Mouse (Mus musculus) c-Kit-positive CD71-negative TER-119-negative erythroid progenitor cells, embryonic 14.5 days (primary cell): ENCODE data around the gene Hdhd5.

Experiments used
- DNase-seq: peaks from one replicate; pipeline ENCODE4 v3.0.0-alpha.2; 2013; ENCODE audit warnings: low read depth

Hdhd5 gene

DNA sequence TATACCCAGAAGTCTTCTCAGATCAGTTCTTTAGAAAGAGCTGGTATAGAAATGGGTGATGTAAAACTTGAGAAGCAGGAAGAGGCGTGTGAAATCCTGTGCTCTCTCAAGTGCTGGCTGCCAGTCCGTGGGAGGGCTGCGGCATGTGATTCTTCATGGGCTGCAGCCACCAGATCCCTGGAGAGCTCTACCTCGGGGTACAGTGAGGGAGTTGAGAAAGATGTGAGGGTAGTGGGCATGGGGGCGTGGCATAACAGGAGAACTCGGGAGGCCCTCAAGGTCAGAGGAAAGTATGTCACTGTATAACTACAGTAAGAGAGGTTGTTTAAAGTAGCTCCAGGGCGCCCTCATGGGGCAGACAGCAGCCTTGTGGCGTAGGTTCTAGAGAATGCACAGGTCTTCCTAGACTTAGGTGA is 47.9 kb downstream of the Hdhd5 start:
- DNase-seq: no peak

DNA sequence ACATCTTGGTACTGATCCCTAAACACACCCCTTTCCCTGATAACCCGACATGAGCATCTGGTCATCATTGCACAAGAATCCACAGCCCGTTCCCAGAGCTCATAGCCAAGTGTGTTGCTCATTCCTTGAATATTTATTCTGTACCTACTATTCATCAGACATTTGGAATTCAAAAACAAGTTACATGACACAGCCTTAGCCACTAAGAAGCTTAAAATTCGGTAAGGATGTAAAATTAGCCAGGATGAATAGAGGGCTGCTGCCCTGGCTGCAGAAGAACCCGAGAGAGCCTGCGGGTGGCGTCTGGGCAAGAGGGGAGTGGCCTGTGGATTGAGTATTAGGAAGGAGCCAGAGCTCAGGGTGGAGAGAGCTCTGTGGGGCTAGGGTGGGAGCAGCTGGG is 48.4 kb downstream of the Hdhd5 start:
- DNase-seq: no peak

DNA sequence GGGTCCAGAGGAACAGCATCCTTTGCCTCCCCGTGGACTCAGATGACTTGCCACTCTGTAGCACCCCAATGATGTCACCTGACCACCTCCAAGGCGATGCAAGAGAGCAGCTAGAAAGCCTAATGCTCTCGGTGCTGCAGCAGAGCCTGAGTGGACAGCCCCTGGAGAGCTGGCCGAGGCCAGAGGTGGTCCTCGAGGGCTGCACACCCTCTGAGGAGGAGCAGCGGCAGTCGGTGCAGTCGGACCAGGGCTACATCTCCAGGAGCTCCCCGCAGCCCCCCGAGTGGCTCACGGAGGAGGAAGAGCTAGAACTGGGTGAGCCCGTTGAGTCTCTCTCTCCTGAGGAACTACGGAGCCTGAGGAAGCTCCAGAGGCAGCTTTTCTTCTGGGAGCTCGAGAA is 49.1 kb downstream of the Hdhd5 start:
- no peak for DNase-seq

DNA sequence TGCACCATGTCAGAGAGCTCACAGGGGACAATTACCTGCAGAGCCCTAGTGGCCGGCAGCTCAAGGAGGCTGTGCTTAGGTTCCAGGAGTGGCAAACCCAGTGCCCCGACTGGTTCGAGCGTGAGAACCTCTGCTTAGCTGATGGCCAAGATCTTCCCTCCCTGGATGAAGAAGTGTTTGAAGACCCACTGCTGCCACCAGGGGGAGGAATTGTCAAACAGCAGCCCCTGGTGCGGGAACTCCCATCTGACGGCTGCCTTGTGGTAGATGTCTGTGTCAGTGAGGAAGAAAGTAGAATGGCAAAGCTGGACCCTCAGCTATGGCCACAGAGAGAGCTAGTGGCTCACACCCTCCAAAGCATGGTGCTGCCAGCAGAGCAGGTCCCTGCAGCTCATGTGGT is 49.6 kb downstream of the Hdhd5 start:
- DNase-seq: no peak

DNA sequence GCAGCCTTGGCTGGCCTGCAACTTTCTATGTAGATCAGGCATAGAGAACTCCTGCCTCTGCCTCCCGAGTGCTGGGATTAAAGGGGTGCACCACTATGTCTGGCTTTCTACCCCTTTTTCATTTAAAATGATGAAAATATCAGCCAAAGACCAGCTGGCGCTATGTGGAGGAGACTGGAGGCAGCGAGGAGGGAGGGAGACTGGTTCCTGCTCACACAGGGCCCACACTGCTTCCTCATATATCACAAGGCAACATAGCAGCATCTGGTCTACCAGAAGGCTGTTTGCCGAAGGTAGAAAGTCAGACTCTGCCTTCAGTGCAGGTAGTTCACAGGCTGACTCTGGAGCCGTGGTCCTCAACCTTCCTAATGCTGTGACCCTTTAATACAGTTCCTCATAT is 50.8 kb downstream of the Hdhd5 start:
- DNase-seq: no peak

DNA sequence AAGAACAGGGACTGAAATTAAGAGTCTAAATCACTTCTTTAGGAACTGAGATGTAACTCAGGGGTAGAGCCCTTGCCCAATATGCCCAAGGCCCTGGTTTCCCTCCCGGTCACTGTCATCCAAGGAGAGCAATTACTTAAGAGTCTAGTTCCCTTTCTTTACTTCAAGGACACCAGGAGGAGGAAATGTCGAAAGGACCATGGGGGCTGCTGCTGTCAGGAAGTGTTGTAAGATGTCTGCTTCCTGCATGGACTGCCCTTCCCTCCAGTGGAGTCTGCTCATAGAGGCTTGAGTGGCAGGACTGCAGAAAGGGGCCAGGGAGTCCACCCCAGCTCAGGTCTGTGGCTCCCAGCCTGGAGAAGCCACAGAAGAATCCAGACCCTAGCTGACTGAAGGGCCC is 51.8 kb downstream of the Hdhd5 start:
- no peak for DNase-seq

DNA sequence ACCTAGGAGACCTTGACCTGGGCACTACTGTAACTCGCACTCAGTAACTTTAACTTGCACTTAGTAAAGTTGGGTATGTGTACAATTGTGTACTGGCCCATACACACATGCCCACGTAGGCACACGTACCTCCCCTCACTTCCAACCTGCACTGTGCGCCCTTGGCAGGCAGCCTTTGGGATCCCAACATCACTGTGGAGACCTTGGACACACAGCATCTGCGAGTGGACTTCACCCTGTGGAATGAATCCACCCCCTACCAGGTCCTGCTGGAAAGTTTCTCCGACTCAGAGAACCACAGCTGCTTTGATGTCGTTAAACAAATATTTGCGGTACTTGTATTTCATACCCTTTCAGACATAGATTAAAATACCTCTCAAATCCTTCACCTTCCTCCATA is 55.8 kb downstream of the Hdhd5 start:
- DNase-seq: no peak

DNA sequence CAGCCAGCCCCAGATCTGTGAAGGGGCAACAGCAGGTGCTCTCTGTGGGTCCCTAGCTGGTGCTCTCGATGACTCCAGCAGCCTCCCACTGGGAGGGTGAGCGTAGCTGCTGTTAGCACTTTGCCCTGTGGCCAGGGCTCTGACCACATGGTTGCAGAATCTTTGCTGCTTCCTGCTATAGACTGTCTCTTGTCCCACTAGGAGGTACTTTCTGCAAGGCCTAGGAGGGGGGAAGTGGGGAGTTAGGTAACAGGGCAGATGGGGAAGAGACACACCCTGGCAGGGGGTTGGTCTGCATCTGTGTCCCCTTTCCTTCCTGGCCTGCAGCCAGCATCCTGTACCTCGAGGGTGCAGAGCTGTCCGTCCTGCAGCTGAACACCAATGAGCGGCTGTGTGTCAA is 57.7 kb downstream of the Hdhd5 start:
- DNase-seq: no peak

DNA sequence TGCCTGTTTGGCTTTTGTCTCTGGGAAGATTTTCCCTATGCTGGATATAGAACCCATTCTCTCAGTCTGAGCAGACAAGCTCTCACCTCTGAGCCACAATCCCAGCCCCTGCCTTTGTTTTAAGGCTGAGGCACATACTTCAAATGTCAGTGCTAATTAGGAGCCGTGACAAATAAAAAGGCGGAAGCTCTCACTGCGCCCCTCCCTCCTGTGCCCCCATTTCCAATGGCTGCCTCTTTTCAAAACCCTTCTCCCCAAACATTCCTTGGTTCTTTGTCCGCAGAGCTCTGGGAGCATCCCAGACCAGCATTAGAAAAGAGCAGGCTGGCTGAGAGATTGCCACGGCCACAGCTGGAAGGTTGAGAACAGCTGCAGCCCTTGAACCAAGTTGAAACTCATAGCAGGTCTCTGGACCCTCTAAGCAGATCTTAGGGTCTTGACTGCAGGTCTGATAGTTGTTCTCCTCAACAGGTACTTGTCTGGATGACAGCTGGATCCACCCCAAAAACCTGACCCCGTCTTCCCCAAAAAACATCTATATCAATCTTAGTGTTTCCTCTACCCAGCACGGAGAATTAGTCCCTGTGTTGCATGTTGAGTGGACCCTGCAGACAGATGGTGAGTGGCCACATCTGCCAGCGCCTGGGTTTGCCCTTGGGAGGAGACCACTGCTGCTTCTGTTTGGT is 58.5 kb downstream of the Hdhd5 start:
- no peak for DNase-seq

DNA sequence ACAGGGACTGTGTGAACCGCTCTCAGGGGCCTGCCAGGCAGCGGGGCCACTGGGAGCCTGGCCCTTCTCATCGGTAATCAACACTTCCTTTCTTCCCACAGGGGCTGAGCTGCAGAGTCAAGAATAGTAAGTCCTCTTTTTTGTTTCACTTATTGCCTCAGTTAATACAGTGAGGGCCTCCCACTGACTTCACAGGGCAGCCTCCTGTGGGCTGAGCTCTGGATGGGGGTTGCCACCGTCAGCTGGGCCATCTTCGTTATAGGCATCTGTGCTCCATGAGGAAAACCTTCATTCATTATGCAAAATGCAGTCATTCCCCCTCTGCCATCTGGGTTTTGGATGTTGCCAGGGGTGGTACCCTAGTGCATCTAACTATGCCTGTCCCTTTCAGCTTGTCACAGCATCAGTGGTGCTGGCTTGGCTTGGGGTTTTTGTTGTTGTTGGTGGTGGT is 59.1 kb downstream of the Hdhd5 start:
- no peak for DNase-seq

DNA sequence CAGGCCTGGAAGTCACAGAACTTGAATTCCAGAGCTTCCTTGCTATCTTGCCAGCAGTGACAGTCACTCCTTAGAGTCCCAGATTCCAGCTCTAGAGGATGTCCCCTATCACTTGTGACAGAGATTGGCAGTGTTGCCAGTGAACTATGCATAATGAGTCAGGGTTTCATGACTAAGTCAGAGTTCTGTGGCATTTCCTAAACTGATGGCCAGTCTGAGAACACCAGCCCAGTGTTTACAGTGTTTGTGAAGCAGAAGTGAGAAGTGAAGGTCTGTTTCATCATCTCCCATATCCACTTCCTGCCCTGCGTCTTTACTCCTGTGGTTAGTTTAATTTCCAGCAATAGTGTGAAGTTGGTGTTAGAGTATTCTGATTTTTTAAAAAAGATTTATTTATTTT is 60.5 kb downstream of the Hdhd5 start:
- no peak for DNase-seq

DNA sequence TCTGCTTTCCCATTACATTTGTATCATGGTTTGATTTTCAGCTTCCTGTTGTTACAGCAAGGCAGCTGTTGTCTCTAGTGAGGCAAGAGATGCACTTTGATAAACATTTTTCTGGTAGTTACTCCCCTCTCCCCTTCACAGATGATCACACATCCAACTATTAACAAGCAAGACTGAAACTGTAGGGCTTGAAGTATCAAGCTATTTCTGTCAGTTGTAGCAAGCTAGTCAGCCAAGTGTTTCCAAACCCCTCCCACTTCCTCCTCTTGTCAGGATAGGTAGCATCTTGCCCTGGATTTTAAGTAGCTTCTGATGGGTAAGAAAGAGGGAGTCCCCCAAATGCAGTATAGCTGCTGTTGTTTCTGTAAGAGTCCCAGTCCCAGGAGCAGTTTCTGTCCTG is 61.3 kb downstream of the Hdhd5 start:
- no peak for DNase-seq

DNA sequence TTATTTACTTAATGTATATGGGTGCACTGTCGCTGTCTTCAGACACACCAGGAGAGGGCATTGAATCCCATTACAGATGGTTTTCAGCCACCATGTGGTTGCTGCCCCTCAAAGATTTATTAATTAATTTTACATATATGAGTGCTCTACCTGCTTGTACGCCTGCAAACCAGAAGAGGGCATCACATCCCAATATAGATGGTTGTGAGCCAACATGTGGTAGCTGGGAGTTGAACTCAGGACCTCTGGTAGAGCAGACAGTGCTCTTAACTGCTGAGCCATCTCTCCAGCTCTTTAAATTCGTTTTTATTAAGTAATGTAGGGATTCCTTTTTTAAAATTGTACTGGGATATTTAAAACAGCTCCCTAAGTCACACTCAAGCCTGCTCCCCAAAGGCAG is 61.9 kb downstream of the Hdhd5 start:
- no peak for DNase-seq

DNA sequence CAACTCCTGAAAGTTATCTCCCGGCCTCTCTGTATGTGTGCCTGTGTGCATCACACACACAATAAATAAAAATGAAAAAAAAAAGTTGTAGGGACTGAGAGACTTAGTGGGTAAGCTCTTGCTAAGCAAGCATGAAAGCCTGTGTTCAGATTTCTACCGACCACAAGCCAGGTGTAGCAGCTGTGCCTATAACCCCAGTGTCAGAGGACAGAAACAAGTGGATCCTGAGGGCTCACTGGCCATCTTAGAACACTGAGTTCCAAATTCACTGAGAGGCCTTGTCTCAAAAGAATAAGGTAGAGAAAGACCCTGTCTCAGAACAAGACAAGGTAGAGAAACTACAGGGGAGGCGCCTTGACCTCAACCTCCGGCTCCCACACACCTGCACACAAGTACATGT is 62.9 kb downstream of the Hdhd5 start:
- no peak for DNase-seq

DNA sequence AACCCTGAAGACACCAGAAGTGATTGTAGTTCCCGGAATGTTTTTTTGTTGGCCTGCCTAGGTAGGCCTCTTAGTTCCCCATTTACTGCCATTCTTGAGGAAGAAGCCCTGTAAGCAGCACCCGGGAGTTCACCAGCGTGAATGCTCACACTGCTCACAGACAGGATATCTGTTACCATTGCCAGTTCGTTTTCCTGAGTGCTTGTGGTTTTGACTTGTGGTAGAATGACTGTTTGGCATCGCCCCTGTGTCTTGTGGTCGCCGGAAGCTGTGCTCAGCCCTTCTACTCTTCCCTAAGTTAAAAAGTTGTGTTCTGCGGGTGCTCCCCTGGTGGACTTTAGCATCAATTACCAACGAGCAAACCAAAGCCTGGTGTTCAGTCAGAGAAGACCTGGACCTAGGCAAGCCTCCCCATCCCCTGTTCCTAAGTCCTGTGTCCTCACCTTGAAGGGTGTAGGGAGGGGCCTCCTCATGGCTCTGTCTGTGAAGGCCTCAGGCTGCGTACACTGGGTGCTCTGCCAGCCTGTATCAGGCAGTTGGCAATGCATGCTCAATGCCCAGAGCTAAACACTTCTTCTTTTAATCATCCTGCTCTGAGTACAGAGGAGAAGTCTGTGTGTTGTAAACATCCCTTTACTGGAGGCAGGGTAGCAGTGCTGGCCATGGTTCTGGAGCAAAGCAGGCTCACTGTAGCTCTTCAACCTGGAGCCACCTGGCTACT is 64.3 kb downstream of the Hdhd5 start:
- no peak for DNase-seq

DNA sequence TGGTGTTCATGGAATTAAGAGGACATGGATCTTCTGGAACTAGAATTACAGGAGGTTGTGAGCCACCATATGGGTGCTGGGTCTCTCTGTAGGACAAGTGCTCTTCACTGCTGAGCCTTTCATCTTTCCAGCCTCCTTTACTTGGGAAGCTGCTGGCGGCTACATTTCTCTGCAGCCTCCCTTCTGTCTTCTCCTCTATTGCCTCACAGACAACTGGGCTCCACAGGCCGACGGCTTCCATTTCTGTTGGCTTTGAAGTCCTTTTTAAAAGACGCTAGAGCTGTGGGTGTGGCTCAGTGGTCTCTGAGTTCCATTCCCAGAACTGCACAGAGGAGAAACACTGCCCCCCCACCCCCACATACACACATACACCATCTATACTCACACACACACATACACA is 65.7 kb downstream of the Hdhd5 start:
- DNase-seq: no peak

DNA sequence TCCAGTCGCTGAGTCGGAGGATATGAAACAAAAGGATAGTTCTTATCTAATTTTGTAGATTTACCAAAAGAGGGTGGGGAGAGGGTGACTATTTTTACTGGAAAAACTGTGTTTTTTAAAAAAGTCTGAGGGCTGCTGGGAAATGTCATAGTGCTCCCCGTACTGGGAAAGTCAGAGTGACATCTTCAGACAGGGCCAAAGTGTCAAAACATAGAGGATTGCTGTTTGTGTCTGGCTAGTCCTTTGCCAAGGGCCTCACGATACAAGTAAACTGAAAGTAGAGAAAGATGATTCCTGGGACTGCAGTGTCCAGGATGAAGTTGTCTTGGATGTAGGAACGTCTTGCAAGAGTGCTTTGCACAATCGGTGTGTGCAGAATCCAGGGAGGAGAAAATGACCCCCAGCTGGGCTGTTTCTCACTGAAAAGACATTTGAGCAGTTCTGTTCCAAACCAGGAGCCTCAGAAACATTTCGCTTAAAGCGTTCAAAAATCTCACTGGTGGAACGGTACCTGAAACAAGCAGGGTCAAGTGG is 66.6 kb downstream of the Hdhd5 start:
- no peak for DNase-seq

DNA sequence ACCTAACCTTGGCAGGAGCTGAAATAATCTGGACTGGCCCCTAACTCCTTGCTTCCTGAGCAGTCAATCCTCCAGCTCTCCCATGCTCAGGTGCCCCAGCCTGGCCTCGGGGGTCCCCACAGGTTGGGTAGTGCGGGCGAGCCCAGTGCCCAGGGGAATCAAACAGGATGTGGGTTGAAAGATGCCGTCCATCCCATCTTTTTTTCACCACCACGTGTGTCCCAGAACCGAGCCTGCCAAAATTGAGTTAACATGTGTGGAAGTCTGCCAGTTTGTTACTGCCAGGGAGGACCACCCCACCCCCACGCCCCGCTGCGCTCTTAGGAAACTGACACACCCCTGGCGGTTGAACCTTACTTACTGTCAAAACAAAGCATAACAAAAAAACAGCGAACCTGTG is 67.2 kb downstream of the Hdhd5 start:
- DNase-seq: no peak

DNA sequence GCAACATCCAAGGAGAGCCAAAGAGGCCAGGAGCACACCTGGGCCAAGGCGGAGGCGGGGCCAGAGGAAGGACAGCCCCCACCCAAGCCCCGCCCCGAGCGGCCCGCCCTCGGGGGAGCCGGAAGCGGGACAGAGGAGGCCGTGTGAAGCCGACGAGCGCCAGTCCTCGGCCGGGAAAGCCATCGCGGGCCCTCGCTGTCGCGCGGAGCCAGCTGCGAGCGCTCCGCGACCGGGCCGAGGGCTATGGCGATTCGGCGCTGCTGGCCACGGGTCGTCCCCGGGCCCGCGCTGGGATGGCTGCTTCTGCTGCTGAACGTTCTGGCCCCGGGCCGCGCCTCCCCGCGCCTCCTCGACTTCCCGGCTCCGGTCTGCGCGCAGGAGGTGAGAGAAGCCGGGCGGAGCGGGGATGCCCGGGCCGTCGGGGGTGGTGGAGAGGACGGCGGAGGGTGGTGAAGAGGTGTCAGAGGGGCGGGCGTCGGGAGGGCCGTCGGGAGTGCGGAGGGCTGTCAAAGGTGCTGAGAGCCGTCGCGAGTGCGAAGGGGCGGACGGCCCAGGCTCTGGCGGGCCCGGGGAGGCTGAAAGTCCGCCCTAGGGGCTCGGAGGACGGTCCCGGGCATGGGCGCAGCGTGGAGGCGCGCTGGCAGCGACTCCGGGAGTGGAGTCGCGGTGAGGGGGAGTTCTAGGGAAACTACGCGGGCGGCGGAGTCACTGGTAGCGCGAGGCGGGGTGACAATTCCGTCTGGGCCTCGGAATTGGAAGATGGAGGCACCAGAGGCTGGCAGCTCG is 67.8 kb downstream of the Hdhd5 start, which contains the start of gene Il17ra:
Gene Il17ra, plus strand, starts transcription at position 162 of the 786 bp plus-strand sequence.
- no peak for DNase-seq

DNA sequence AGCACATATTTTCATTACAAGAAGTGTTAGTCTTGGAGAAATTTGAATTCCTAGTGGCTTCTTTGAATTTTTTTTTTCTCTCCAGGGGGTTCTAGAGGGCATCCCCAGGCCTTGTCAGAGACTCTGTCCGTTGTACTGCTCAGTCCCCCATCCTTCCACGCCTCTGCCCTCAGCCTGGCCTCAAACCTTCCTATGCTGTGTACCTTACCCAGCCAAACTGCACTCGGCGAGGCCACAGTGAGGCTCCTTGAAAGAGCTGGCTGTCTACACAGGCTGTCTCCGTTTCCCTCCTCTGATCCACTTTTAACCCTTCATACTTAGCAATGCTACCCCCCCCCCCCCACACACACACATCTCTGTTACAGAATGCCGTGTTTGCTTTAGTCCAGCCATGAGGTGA is 68.9 kb downstream of the Hdhd5 start:
- DNase-seq: no peak

DNA sequence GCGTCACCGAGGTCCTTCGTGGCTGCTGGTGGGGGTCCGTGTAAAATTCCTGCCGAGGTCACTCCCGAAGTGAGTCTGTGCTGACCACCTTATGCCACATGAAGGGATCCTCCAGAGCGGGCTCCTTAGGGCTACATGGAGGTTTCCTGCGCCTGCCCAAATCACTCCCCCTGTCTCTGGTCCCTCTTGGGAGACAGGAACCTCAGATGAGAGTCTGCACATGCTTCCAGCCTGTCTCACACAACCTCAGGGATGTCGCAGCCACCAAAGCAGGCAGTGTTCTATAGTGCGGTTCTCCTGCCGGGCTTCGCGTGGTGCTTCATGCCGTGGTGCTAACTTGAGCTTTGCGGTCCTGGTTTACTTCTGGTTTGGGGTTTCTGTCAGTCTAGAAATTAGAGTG is 69.9 kb downstream of the Hdhd5 start:
- no peak for DNase-seq
